9 mouse cellular contexts compared by ENCODE assay signal in the genomic region with DNA sequence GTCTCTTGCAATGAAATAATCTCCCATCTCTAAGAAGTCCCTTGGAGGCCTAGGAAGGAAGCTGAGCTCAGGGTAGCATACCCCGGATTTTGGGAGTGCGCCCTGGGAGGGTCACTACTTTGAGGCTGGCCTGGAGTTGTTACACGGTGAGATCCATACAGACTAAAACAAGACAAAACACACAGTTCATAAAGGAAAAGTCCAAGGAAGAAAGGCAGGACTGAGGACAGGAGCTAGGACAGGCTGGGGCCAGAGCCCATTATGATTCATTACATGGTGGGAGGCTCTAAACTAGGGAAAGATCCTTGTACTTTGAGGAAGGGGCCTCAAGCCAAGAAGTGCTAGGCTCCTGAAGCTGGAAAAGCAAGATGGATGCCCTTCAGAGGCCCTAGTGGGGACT. TPM values are rescaled to one million over a fixed set of nuclear protein-coding genes. Genes with fewer than 3 reads are reported as not detected.
A peak's percentile ranks its signal among the peaks of the same experiment; 100 is the strongest.
DNase-seq lines count a peak whose midpoint lies in the region; ATAC-seq lines count a peak whose summit lies in the region.
"Had no signal": no experiment of that assay in that cellular context is flagged by ENCODE, and none has a peak within 500 bp of the region (broad histone marks: within the 10 kb centered on the region; RNA-seq: fewer than 3 reads in every experiment).

No protein-coding gene starts in this region.

- H3K9me3 ChIP-seq in heart, embryonic 11.5 days (replicated peaks; ENCODE audit: control insufficient read depth, low read length) = no peaks in the 10 kb centered on the region
- no peaks in the 10 kb centered on the region; the same call in 1 of the 2 replicates for H3K9me3 ChIP-seq in kidney, embryonic 16.5 days (ENCODE audit: low read length)
- no peaks in the 10 kb centered on the region for H3K9me3 ChIP-seq in embryonic facial prominence, embryonic 12.5 days
- peaks cover 4% of the 10 kb centered on the region; the same call in 1 of the 2 replicates for H3K9me3 ChIP-seq in limb, embryonic 12.5 days
- no peaks in the 10 kb centered on the region for H3K9me3 ChIP-seq in midbrain, embryonic 15.5 days

- peak overlapping the region; percentile 91 for H3K27ac ChIP-seq in heart, embryonic 11.5 days (ENCODE audit: low read depth, low read length)
- peak overlapping the region; percentile 59 for H3K27ac ChIP-seq in kidney, embryonic 16.5 days (ENCODE audit: low read length)
- peak overlapping the region; percentile 74 for H3K27ac ChIP-seq in embryonic facial prominence, embryonic 12.5 days
- H3K27ac ChIP-seq in limb, embryonic 12.5 days = peak overlapping the region; percentile 84
- no peak overlapping the region for H3K27ac ChIP-seq in midbrain, embryonic 15.5 days

- WGBS in heart, embryonic 11.5 days (ENCODE audit: insufficient replicate concordance) = 67% methylated on average over 3 of the region's 3 CpGs
- 51% methylated on average over 3 of the region's 3 CpGs for WGBS in kidney, embryonic 16.5 days
- 65% methylated on average over 3 of the region's 3 CpGs for WGBS in embryonic facial prominence, embryonic 12.5 days
- 80% methylated on average over 3 of the region's 3 CpGs for WGBS in limb, embryonic 12.5 days
- WGBS in midbrain, embryonic 15.5 days = 64% methylated on average over 3 of the region's 3 CpGs

- no peak for DNase-seq in heart, postnatal 10 days
- no peak for DNase-seq in kidney, postnatal 10 days
- no peak for DNase-seq in right cerebral cortex, adult 18-20 months
- DNase-seq: thymus, adult 2 months had no signal

- H3K4me2 ChIP-seq in heart, embryonic 11.5 days = no peak overlapping the region
- H3K4me2 ChIP-seq in kidney, embryonic 16.5 days (replicated peaks; ENCODE audit: low read depth, low read length) = no peak overlapping the region
- no peak overlapping the region for H3K4me2 ChIP-seq in embryonic facial prominence, embryonic 12.5 days (replicated peaks)
- no peak overlapping the region for H3K4me2 ChIP-seq in limb, embryonic 12.5 days
- H3K4me2 ChIP-seq in midbrain, embryonic 15.5 days = no peak overlapping the region

- H3K9ac ChIP-seq in heart, embryonic 11.5 days (ENCODE audit: low read depth, low read length) = no peak overlapping the region
- no peak overlapping the region for H3K9ac ChIP-seq in kidney, embryonic 16.5 days (replicated peaks; ENCODE audit: low read length)
- H3K9ac ChIP-seq in embryonic facial prominence, embryonic 12.5 days = no peak overlapping the region
- H3K9ac ChIP-seq in limb, embryonic 12.5 days (replicated peaks) = no peak overlapping the region
- no peak overlapping the region for H3K9ac ChIP-seq in midbrain, embryonic 15.5 days

- no peak for ATAC-seq in heart, embryonic 11.5 days (replicated peaks; ENCODE audit: insufficient number of reproducible peaks, low FRiP score, low TSS enrichment)
- no peak for ATAC-seq in kidney, embryonic 16.5 days (ENCODE audit: low FRiP score, low TSS enrichment)
- ATAC-seq in embryonic facial prominence, embryonic 12.5 days (ENCODE audit: insufficient number of reproducible peaks, insufficient read depth, low FRiP score, low TSS enrichment) = no peak
- no peak for ATAC-seq in limb, embryonic 12.5 days (ENCODE audit: insufficient number of reproducible peaks, insufficient read depth, low FRiP score, low TSS enrichment, low read depth)
- ATAC-seq in midbrain, embryonic 15.5 days (replicated peaks) = no peak

- no peaks in the 10 kb centered on the region for H3K27me3 ChIP-seq in heart, embryonic 11.5 days (ENCODE audit: control insufficient read depth, insufficient read depth, low read length)
- H3K27me3 ChIP-seq in kidney, embryonic 16.5 days (ENCODE audit: insufficient read depth, low read length) = no peaks in the 10 kb centered on the region
- H3K27me3 ChIP-seq in embryonic facial prominence, embryonic 12.5 days = no peaks in the 10 kb centered on the region
- no peaks in the 10 kb centered on the region for H3K27me3 ChIP-seq in limb, embryonic 12.5 days
- no peaks in the 10 kb centered on the region for H3K27me3 ChIP-seq in midbrain, embryonic 15.5 days (replicated peaks)

- intact Hi-C loops in heart, postnatal 10 days (cut with DNase I) = loop anchor here (2.0 kb wide), 1 partner anchor 14 kb away; no protein-coding TSS in a partner anchor

- no peaks in the 10 kb centered on the region for H3K36me3 ChIP-seq in heart, embryonic 11.5 days (ENCODE audit: control insufficient read depth, insufficient read depth, low read length)
- peaks cover 6% of the 10 kb centered on the region; the same call in 1 of the 2 replicates for H3K36me3 ChIP-seq in kidney, embryonic 16.5 days (ENCODE audit: insufficient read depth, low read length)
- H3K36me3 ChIP-seq in embryonic facial prominence, embryonic 12.5 days = no peaks in the 10 kb centered on the region
- H3K36me3 ChIP-seq in limb, embryonic 12.5 days = no peaks in the 10 kb centered on the region; the same call in 1 of the 2 replicates
- no peaks in the 10 kb centered on the region for H3K36me3 ChIP-seq in midbrain, embryonic 15.5 days (replicated peaks)

- no peak overlapping the region for H3K4me3 ChIP-seq in heart, embryonic 11.5 days (ENCODE audit: low read depth, low read length)
- no peak overlapping the region for H3K4me3 ChIP-seq in kidney, embryonic 16.5 days (ENCODE audit: low read length)
- H3K4me3 ChIP-seq in embryonic facial prominence, embryonic 12.5 days = no peak overlapping the region
- no peak overlapping the region for H3K4me3 ChIP-seq in limb, embryonic 12.5 days (replicated peaks)
- H3K4me3 ChIP-seq in midbrain, embryonic 15.5 days = no peak overlapping the region

- H3K4me1 ChIP-seq in heart, embryonic 11.5 days (ENCODE audit: control insufficient read depth, insufficient read depth, low read length) = peaks cover 57% of the 10 kb centered on the region
- peaks cover 51% of the 10 kb centered on the region for H3K4me1 ChIP-seq in kidney, embryonic 16.5 days (ENCODE audit: insufficient read depth, low read length)
- H3K4me1 ChIP-seq in embryonic facial prominence, embryonic 12.5 days = peaks cover 36% of the 10 kb centered on the region
- H3K4me1 ChIP-seq in limb, embryonic 12.5 days (replicated peaks) = peaks cover 40% of the 10 kb centered on the region
- H3K4me1 ChIP-seq in midbrain, embryonic 15.5 days = peaks cover 5% of the 10 kb centered on the region; the same call in 1 of the 2 replicates

RNA-seq across cellular contexts. Expression of a gene that starts 26.6 kb away (rescaled TPM):
- 255 and 272 TPM in 2 replicates for polyA plus RNA-seq in heart, embryonic 11.5 days (2014; fragmentation: Nextera tagmentation; extraction: Ambion mirVana)
- 1,000 to 10,000 TPM; 7,820 to 7,948 TPM for total RNA-seq in heart, postnatal 10 days (2021)
- 33.6 and 35.0 TPM in 2 replicates for polyA plus RNA-seq in kidney, embryonic 16.5 days (2015; fragmentation: Nextera tagmentation; extraction: Ambion mirVana)
- polyA plus RNA-seq in embryonic facial prominence, embryonic 12.5 days (2016; fragmentation: Nextera tagmentation; extraction: Ambion mirVana) = 51.3 and 51.5 TPM in 2 replicates
- polyA plus RNA-seq in limb, embryonic 12.5 days (2016; fragmentation: Nextera tagmentation; extraction: Ambion mirVana) = 42.4 and 49.5 TPM in 2 replicates
- polyA plus RNA-seq in midbrain, embryonic 15.5 days (2015; fragmentation: Nextera tagmentation; extraction: Ambion mirVana) = 46.3 and 47.7 TPM in 2 replicates
